Comparison of ENCODE assay signal across 8 mouse cellular contexts in the genomic region with DNA sequence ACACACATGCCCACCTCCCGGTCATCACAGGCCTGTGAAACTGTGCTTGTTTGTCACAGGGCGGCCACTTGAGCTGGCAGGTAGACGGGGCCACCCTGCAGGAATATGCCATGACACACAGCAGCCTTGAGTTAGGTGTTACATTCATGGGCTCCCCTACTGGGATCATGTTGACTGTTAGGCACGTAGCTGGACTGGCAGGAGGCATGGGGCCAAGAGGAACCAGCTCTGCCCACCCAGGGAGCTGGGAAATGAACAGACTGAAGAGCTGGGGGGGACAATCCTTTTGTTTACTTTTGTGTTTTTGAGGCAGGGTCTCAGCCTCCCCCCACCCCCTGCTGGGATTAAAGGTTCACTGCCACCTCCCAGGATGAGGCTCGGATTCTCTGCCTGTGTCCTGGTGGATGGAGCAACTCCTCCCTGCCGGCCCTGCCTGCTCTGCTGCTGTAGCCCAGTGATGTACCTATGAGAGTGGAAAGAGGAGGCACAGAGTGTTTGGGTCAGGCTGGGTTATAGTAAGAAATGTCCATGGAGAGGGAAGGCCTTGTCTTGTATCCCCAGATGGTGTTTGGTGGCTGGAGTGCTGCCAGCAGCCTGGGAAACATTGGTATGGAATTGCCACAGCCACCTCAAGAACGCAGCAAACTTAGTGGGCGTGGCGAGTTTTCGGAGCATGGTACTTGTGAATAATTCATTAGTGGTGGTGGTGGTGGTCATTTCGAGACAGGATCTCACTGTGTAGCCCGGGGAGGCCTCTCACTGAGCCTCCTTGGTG. TPM values are rescaled to one million over a fixed set of nuclear protein-coding genes. Genes with fewer than 3 reads are reported as not detected.
DNase-seq lines count a peak whose midpoint lies in the region; ATAC-seq and TF ChIP-seq lines count a peak whose summit lies in the region.

No protein-coding gene starts in this region.

- no peaks in the 10 kb centered on the region for H3K27me3 ChIP-seq in lung, embryonic 16.5 days (ENCODE audit: control insufficient read depth, insufficient read depth, low read depth, low read length)
- no peaks in the 10 kb centered on the region for H3K27me3 ChIP-seq in hindbrain, embryonic 16.5 days (replicated peaks; ENCODE audit: control insufficient read depth, insufficient read depth, low read length)
- H3K27me3 ChIP-seq in neural tube, embryonic 12.5 days (replicated peaks), result no peaks in the 10 kb centered on the region

- H3K9ac ChIP-seq in lung, embryonic 16.5 days (ENCODE audit: low read length), result peak overlapping the region; percentile 42; the same call in 1 of the 2 replicates
- H3K9ac ChIP-seq in hindbrain, embryonic 16.5 days (ENCODE audit: low read depth, low read length), result peak overlapping the region; percentile 85
- peak overlapping the region; percentile 42 for H3K9ac ChIP-seq in neural tube, embryonic 12.5 days

- TF ChIP-seq POLR2A in lung, adult 2 months (IDR thresholded peaks at IDR 0.05; ENCODE audit: borderline replicate concordance, extremely low read depth, low read depth, low read length), result no peak

- no peak for ATAC-seq in lung, embryonic 16.5 days (ENCODE audit: low read depth)
- no peak for ATAC-seq in hindbrain, embryonic 16.5 days
- ATAC-seq in neural tube, embryonic 12.5 days (ENCODE audit: low FRiP score, low read depth), result no peak

- peaks cover 12% of the 10 kb centered on the region for H3K36me3 ChIP-seq in lung, embryonic 16.5 days (ENCODE audit: control insufficient read depth, insufficient read depth, low read length)
- H3K36me3 ChIP-seq in hindbrain, embryonic 16.5 days (ENCODE audit: control insufficient read depth, insufficient read depth, low read length), result peaks cover 4% of the 10 kb centered on the region
- H3K36me3 ChIP-seq in neural tube, embryonic 12.5 days, result peaks cover 19% of the 10 kb centered on the region

- no peak overlapping the region for H3K27ac ChIP-seq in lung, embryonic 16.5 days (ENCODE audit: low read length)
- peak overlapping the region; percentile 67 for H3K27ac ChIP-seq in hindbrain, embryonic 16.5 days (ENCODE audit: low read depth, low read length)
- peak overlapping the region; percentile 26; the same call in 1 of the 2 replicates for H3K27ac ChIP-seq in neural tube, embryonic 12.5 days
- H3K27ac ChIP-seq in gastrocnemius, adult 2 months, result no peak overlapping the region

- TF ChIP-seq CTCF in lung, adult 2 months (IDR thresholded peaks at IDR 0.05; ENCODE audit: insufficient read depth, low read length), result no peak
- no peak for TF ChIP-seq CTCF in gastrocnemius, adult 2 months (IDR thresholded peaks at IDR 0.05)

- H3K4me2 ChIP-seq in lung, embryonic 16.5 days (ENCODE audit: low read depth, low read length), result peak overlapping the region; percentile 29; the same call in 1 of the 2 replicates
- peak overlapping the region; percentile 87 for H3K4me2 ChIP-seq in hindbrain, embryonic 16.5 days (ENCODE audit: low read length)
- H3K4me2 ChIP-seq in neural tube, embryonic 12.5 days (replicated peaks), result peak overlapping the region; percentile 97

- WGBS in lung, embryonic 16.5 days, result 56% methylated on average over 12 of the region's 12 CpGs
- 72% methylated on average over 12 of the region's 12 CpGs for WGBS in lung, adult 2 months
- whole genome bisulfite sequencing in hindbrain, embryonic 16.5 days, result 26% methylated on average over 12 of the region's 12 CpGs
- WGBS in neural tube, embryonic 12.5 days, result 46% methylated on average over 12 of the region's 12 CpGs

- H3K4me3 ChIP-seq in lung, embryonic 16.5 days (ENCODE audit: low read length), result no peak overlapping the region
- H3K4me3 ChIP-seq in lung, adult 2 months (replicated peaks; ENCODE audit: extremely low read depth, low read depth, low read length), result no peak overlapping the region
- H3K4me3 ChIP-seq in hindbrain, embryonic 16.5 days (ENCODE audit: low read length), result peak overlapping the region; percentile 77
- peak overlapping the region; percentile 74 for H3K4me3 ChIP-seq in neural tube, embryonic 12.5 days
- no peak overlapping the region for H3K4me3 ChIP-seq in gastrocnemius, adult 2 months

- no peaks in the 10 kb centered on the region for H3K9me3 ChIP-seq in lung, embryonic 16.5 days (ENCODE audit: control insufficient read depth, low read length)
- no peaks in the 10 kb centered on the region for H3K9me3 ChIP-seq in hindbrain, embryonic 16.5 days (ENCODE audit: control insufficient read depth, low read length)
- no peaks in the 10 kb centered on the region for H3K9me3 ChIP-seq in neural tube, embryonic 12.5 days

- DNase-seq in lung, adult 2 months, result no peak
- peak; percentile 72 to 83 for DNase-seq in cerebellum, postnatal 25 days
- no peak for DNase-seq in thymus, postnatal 25 days
- DNase-seq in spleen, postnatal 10 days (ENCODE audit: low spot score in 2 of 2), result no peak
- DNase-seq in gastrocnemius, adult 2 months, result no peak

- intact Hi-C loops in gastrocnemius, adult 2 months (cut with DNase I), result loop anchor here (1.0 kb wide), 1 partner anchor 26 kb away; no protein-coding TSS in a partner anchor

- peaks cover 22% of the 10 kb centered on the region for H3K4me1 ChIP-seq in lung, embryonic 16.5 days (replicated peaks; ENCODE audit: control insufficient read depth, insufficient read depth, low read length)
- H3K4me1 ChIP-seq in lung, adult 2 months (ENCODE audit: control insufficient read depth, insufficient read depth, low read length), result no peaks in the 10 kb centered on the region; the same call in 1 of the 2 replicates
- H3K4me1 ChIP-seq in hindbrain, embryonic 16.5 days (ENCODE audit: control insufficient read depth, insufficient read depth, low read depth, low read length), result peaks cover 25% of the 10 kb centered on the region
- H3K4me1 ChIP-seq in neural tube, embryonic 12.5 days, result peaks cover 25% of the 10 kb centered on the region

RNA-seq across cellular contexts. Expression of gene Pdxp, which starts 2.5 kb away (rescaled TPM):
- polyA plus RNA-seq in lung, embryonic 16.5 days (2015; fragmentation: Nextera tagmentation; extraction: Ambion mirVana), result 6.8 and 8.0 TPM in 2 replicates
- 3.5 and 4.2 TPM in 2 replicates for polyA plus RNA-seq in lung, adult 2 months (2012; rRNA removed)
- polyA plus RNA-seq in hindbrain, embryonic 16.5 days (2015; fragmentation: Nextera tagmentation; extraction: Ambion mirVana), result 94.7 and 96.9 TPM in 2 replicates
- polyA plus RNA-seq in neural tube, embryonic 12.5 days (2016; fragmentation: Nextera tagmentation; extraction: Ambion mirVana), result 44.6 and 47.1 TPM in 2 replicates
- total RNA-seq in gastrocnemius, adult 2 months (2021), result 1 to 10 TPM; 1.1 to 1.4 TPM

RNA-seq across cellular contexts. Expression of gene Lgals1, which starts 10.3 kb away (rescaled TPM):
- 796 and 862 TPM in 2 replicates for polyA plus RNA-seq in lung, embryonic 16.5 days (2015; fragmentation: Nextera tagmentation; extraction: Ambion mirVana)
- 250 and 251 TPM in 2 replicates for polyA plus RNA-seq in lung, adult 2 months (2012; rRNA removed)
- 105 and 169 TPM in 2 replicates for polyA plus RNA-seq in hindbrain, embryonic 16.5 days (2015; fragmentation: Nextera tagmentation; extraction: Ambion mirVana)
- 327 and 328 TPM in 2 replicates for polyA plus RNA-seq in neural tube, embryonic 12.5 days (2016; fragmentation: Nextera tagmentation; extraction: Ambion mirVana)
- total RNA-seq in gastrocnemius, adult 2 months (2021), result 100 to 1,000 TPM; 197 to 272 TPM

RNA-seq across cellular contexts. Expression of gene Sh3bp1, which starts 16.7 kb away (rescaled TPM):
- polyA plus RNA-seq in lung, embryonic 16.5 days (2015; fragmentation: Nextera tagmentation; extraction: Ambion mirVana), result 37.3 and 41.8 TPM in 2 replicates
- polyA plus RNA-seq in lung, adult 2 months (2012; rRNA removed), result 77.8 and 92.6 TPM in 2 replicates
- 4.5 and 6.7 TPM in 2 replicates for polyA plus RNA-seq in hindbrain, embryonic 16.5 days (2015; fragmentation: Nextera tagmentation; extraction: Ambion mirVana)
- 9.6 and 10.0 TPM in 2 replicates for polyA plus RNA-seq in neural tube, embryonic 12.5 days (2016; fragmentation: Nextera tagmentation; extraction: Ambion mirVana)
- total RNA-seq in gastrocnemius, adult 2 months (2021), result 1 to 10 TPM; 1.4 to 2.0 TPM

RNA-seq across cellular contexts. Expression of gene Gm49510, which starts 16.8 kb away (rescaled TPM):
- 0.16 and 0.59 TPM in 2 replicates for polyA plus RNA-seq in lung, embryonic 16.5 days (2015; fragmentation: Nextera tagmentation; extraction: Ambion mirVana)
- 0.04 TPM in 1 of 2 replicates, not detected in the other for polyA plus RNA-seq in lung, adult 2 months (2012; rRNA removed)
- polyA plus RNA-seq in hindbrain, embryonic 16.5 days (2015; fragmentation: Nextera tagmentation; extraction: Ambion mirVana), result 0.11 TPM in 1 of 2 replicates, not detected in the other
- polyA plus RNA-seq in neural tube, embryonic 12.5 days (2016; fragmentation: Nextera tagmentation; extraction: Ambion mirVana), result 0.28 and 0.32 TPM in 2 replicates
- under 1 TPM in 1 of 2 experiments, not detected in 1; 0.13 TPM for total RNA-seq in gastrocnemius, adult 2 months (2021)

RNA-seq across cellular contexts. Expression of gene Nol12, which starts 18.5 kb away (rescaled TPM):
- 43.0 and 48.3 TPM in 2 replicates for polyA plus RNA-seq in lung, embryonic 16.5 days (2015; fragmentation: Nextera tagmentation; extraction: Ambion mirVana)
- 15.2 and 16.4 TPM in 2 replicates for polyA plus RNA-seq in lung, adult 2 months (2012; rRNA removed)
- 63.6 and 68.1 TPM in 2 replicates for polyA plus RNA-seq in hindbrain, embryonic 16.5 days (2015; fragmentation: Nextera tagmentation; extraction: Ambion mirVana)
- polyA plus RNA-seq in neural tube, embryonic 12.5 days (2016; fragmentation: Nextera tagmentation; extraction: Ambion mirVana), result 58.4 and 62.4 TPM in 2 replicates
- 10 to 100 TPM; 20.6 to 22.3 TPM for total RNA-seq in gastrocnemius, adult 2 months (2021)

Comparison
In these comparisons a context has a peak if more than half of its experiments do, and no peak if none do; other contexts are left out.
1. H3K27ac ChIP-seq: peak in hindbrain, embryonic 16.5 days (single experiment) and neural tube, embryonic 12.5 days (single experiment); none in lung, embryonic 16.5 days (single experiment) and gastrocnemius, adult 2 months (single experiment).
2. H3K4me2 ChIP-seq: peak in every context shown above with its lines; median percentile 97 in neural tube, embryonic 12.5 days; 87 in hindbrain, embryonic 16.5 days; 29 in lung, embryonic 16.5 days.
3. H3K4me3 ChIP-seq: peak in hindbrain, embryonic 16.5 days (single experiment) and neural tube, embryonic 12.5 days (single experiment); none in lung, embryonic 16.5 days (single experiment), lung, adult 2 months (single experiment) and gastrocnemius, adult 2 months (single experiment).
4. DNase-seq: peak in cerebellum, postnatal 25 days (2 of 2); none in lung, adult 2 months (single experiment), thymus, postnatal 25 days (single experiment), spleen, postnatal 10 days (0 of 2) and gastrocnemius, adult 2 months (single experiment).
5. Peak in every context shown above with its lines, with median percentiles within 50 percentile points of each other: H3K9ac ChIP-seq.